Mouse (Mus musculus): ENCODE data around the gene Agpat4. TPM values are rescaled to one million over a fixed set of nuclear protein-coding genes. Genes with fewer than 3 reads are reported as not detected.
A peak's percentile ranks its signal among the peaks of the same experiment; 100 is the strongest.
"Not testable (repeated sequence)": the region's sequence is repeated elsewhere in the genome, so short reads cannot be mapped to it uniquely, and the experiment has no call there.

Gene Agpat4
- polyA plus RNA-seq, 2 experiments: 22.1 to 23.7 TPM

GRCm38 (mm10) chr17:12118131-12118530 lies 373 bp upstream of the Agpat4 start:
- WGBS: 5% methylated on average over 9 of the region's 9 CpGs
- no peaks in the 10 kb centered on the region for H3K9me3 ChIP-seq (ENCODE audit: control insufficient read depth, low read length)
- no peaks in the 10 kb centered on the region for H3K27me3 ChIP-seq (ENCODE audit: control insufficient read depth, insufficient read depth, low read length)
- H3K4me2 ChIP-seq (replicated peaks; ENCODE audit: low read depth, low read length, severe bottlenecking): peak overlapping the region; percentile 86
- no peak for TF ChIP-seq POLR2A (IDR thresholded peaks at IDR 0.05; ENCODE audit: borderline replicate concordance, extremely low read depth, insufficient read depth, insufficient read length)
- no peak for DNase-seq (ENCODE audit: low spot score)
- peak overlapping the region; percentile 70 for H3K9ac ChIP-seq (ENCODE audit: low read depth, low read length, severe bottlenecking)
- no peaks in the 10 kb centered on the region for H3K36me3 ChIP-seq (ENCODE audit: control insufficient read depth, insufficient read depth, low read length)
- H3K27ac ChIP-seq (replicated peaks; ENCODE audit: low read depth, low read length): peak overlapping the region; percentile 95
- peak overlapping the region; percentile 62 for H3K4me3 ChIP-seq (replicated peaks; ENCODE audit: low read length)
- no peak for ATAC-seq (ENCODE audit: low FRiP score, low read depth)
- H3K4me1 ChIP-seq (ENCODE audit: control insufficient read depth, insufficient read depth, low read length): peaks cover 12% of the 10 kb centered on the region

- H3K27ac ChIP-seq (replicated peaks; ENCODE audit: low read depth, low read length): peak overlapping the region; percentile 95
- H3K4me1 ChIP-seq (ENCODE audit: control insufficient read depth, insufficient read depth, low read length): peaks cover 12% of the 10 kb centered on the region
- H3K36me3 ChIP-seq (ENCODE audit: control insufficient read depth, insufficient read depth, low read length): 0 out of 2 replicates have a peak, but pooled peaks cover 5% of the 10 kb centered on the region
- peak overlapping the region; percentile 62 for H3K4me3 ChIP-seq (replicated peaks; ENCODE audit: low read length)
- peak overlapping the region; percentile 79 for H3K9ac ChIP-seq (ENCODE audit: low read depth, low read length, severe bottlenecking)
- H3K4me2 ChIP-seq (replicated peaks; ENCODE audit: low read depth, low read length, severe bottlenecking): peak overlapping the region; percentile 86
- no peaks in the 10 kb centered on the region for H3K9me3 ChIP-seq (ENCODE audit: control insufficient read depth, low read length)
- WGBS: 0% methylated on average over 29 of the region's 30 CpGs
- H3K27me3 ChIP-seq (ENCODE audit: control insufficient read depth, insufficient read depth, low read length): no peaks in the 10 kb centered on the region
- TF ChIP-seq POLR2A (IDR thresholded peaks at IDR 0.05; ENCODE audit: borderline replicate concordance, extremely low read depth, insufficient read depth, insufficient read length): peak; percentile 57; the same call in 1 of the 2 replicates
- DNase-seq (ENCODE audit: low spot score) (peak; percentile 95), ATAC-seq (ENCODE audit: low FRiP score, low read depth) (peak; percentile 96)
These were observed 580 bp downstream of the Agpat4 start for GRCm38 (mm10) chr17:12118926-12119641.

- peak; percentile 61 for DNase-seq (ENCODE audit: low spot score)
These were observed 1.2 kb downstream of the Agpat4 start for GRCm38 (mm10) chr17:12119675-12120074.

GRCm38 (mm10) chr17:12120268-12120667 lies 1.8 kb downstream of the Agpat4 start:
- DNase-seq (ENCODE audit: low spot score): peak; percentile 7
- Histone ChIP-seq H3K4me2 (replicated peaks; ENCODE audit: low read depth, low read length, severe bottlenecking) (peak overlapping the region; percentile 86), H3K27ac (replicated peaks; ENCODE audit: low read depth, low read length) (0 out of 2 replicates have a peak overlapping the region, but pooled peaks have one; percentile 15), H3K4me1 (ENCODE audit: control insufficient read depth, insufficient read depth, low read length) (peaks cover 12% of the 10 kb centered on the region), H3K27me3 (ENCODE audit: control insufficient read depth, insufficient read depth, low read length) (no peaks in the 10 kb centered on the region), H3K9ac (ENCODE audit: low read depth, low read length, severe bottlenecking) (peak overlapping the region; percentile 79; the same call in 1 of the 2 replicates), H3K36me3 (ENCODE audit: control insufficient read depth, insufficient read depth, low read length) (peaks cover 16% of the 10 kb centered on the region; the same call in 1 of the 2 replicates), H3K4me3 (replicated peaks; ENCODE audit: low read length) (peak overlapping the region; percentile 62), H3K9me3 (ENCODE audit: control insufficient read depth, low read length) (no peaks in the 10 kb centered on the region)
- WGBS: 36% methylated on average over 5 of the region's 5 CpGs
- ATAC-seq (ENCODE audit: low FRiP score, low read depth): no peak
- TF ChIP-seq POLR2A (IDR thresholded peaks at IDR 0.05; ENCODE audit: borderline replicate concordance, extremely low read depth, insufficient read depth, insufficient read length): no peak

More at GRCm38 (mm10) chr17:12119675-12120074, 1.2 kb downstream of the Agpat4 start:
- H3K4me1 ChIP-seq (ENCODE audit: control insufficient read depth, insufficient read depth, low read length): peaks cover 12% of the 10 kb centered on the region
- ATAC-seq (ENCODE audit: low FRiP score, low read depth): peak; percentile 45; the same call in 1 of the 2 replicates
- H3K36me3 ChIP-seq (ENCODE audit: control insufficient read depth, insufficient read depth, low read length): peaks cover 11% of the 10 kb centered on the region; the same call in 1 of the 2 replicates
- no peaks in the 10 kb centered on the region for H3K9me3 ChIP-seq (ENCODE audit: control insufficient read depth, low read length)
- H3K9ac ChIP-seq (ENCODE audit: low read depth, low read length, severe bottlenecking): peak overlapping the region; percentile 79
- TF ChIP-seq POLR2A (IDR thresholded peaks at IDR 0.05; ENCODE audit: borderline replicate concordance, extremely low read depth, insufficient read depth, insufficient read length): no peak
- peak overlapping the region; percentile 95 for H3K27ac ChIP-seq (replicated peaks; ENCODE audit: low read depth, low read length)
- WGBS: 1% methylated on average over 12 of the region's 12 CpGs
- H3K4me3 ChIP-seq (replicated peaks; ENCODE audit: low read length): peak overlapping the region; percentile 62
- peak overlapping the region; percentile 86 for H3K4me2 ChIP-seq (replicated peaks; ENCODE audit: low read depth, low read length, severe bottlenecking)
- H3K27me3 ChIP-seq (ENCODE audit: control insufficient read depth, insufficient read depth, low read length): no peaks in the 10 kb centered on the region

GRCm38 (mm10) chr17:12121226-12121794 lies 2.8 kb downstream of the Agpat4 start:
- H3K36me3 ChIP-seq (ENCODE audit: control insufficient read depth, insufficient read depth, low read length): peaks cover 22% of the 10 kb centered on the region; the same call in 1 of the 2 replicates
- no peak for TF ChIP-seq POLR2A (IDR thresholded peaks at IDR 0.05; ENCODE audit: borderline replicate concordance, extremely low read depth, insufficient read depth, insufficient read length)
- H3K27me3 ChIP-seq (ENCODE audit: control insufficient read depth, insufficient read depth, low read length): no peaks in the 10 kb centered on the region
- no peak overlapping the region for H3K9ac ChIP-seq (ENCODE audit: low read depth, low read length, severe bottlenecking)
- ATAC-seq (ENCODE audit: low FRiP score, low read depth): no peak
- H3K4me2 ChIP-seq (replicated peaks; ENCODE audit: low read depth, low read length, severe bottlenecking): no peak overlapping the region
- peaks cover 12% of the 10 kb centered on the region for H3K4me1 ChIP-seq (ENCODE audit: control insufficient read depth, insufficient read depth, low read length)
- no peaks in the 10 kb centered on the region for H3K9me3 ChIP-seq (ENCODE audit: control insufficient read depth, low read length)
- WGBS: 83% methylated on average over 7 of the region's 7 CpGs
- no peak overlapping the region for H3K27ac ChIP-seq (replicated peaks; ENCODE audit: low read depth, low read length)
- DNase-seq (ENCODE audit: low spot score): no peak
- H3K4me3 ChIP-seq (replicated peaks; ENCODE audit: low read length): no peak overlapping the region

- not testable (repeated sequence) for H3K4me2 ChIP-seq (replicated peaks; ENCODE audit: low read depth, low read length, severe bottlenecking); H3K9ac ChIP-seq (ENCODE audit: low read depth, low read length, severe bottlenecking); H3K4me3 ChIP-seq (replicated peaks; ENCODE audit: low read length); DNase-seq (ENCODE audit: low spot score); H3K27me3 ChIP-seq (ENCODE audit: control insufficient read depth, insufficient read depth, low read length); H3K9me3 ChIP-seq (ENCODE audit: control insufficient read depth, low read length); ATAC-seq (ENCODE audit: low FRiP score, low read depth); H3K27ac ChIP-seq (replicated peaks; ENCODE audit: low read depth, low read length)
- H3K4me1 ChIP-seq (ENCODE audit: control insufficient read depth, insufficient read depth, low read length): peaks cover 12% of the 10 kb centered on the region
- H3K36me3 ChIP-seq (ENCODE audit: control insufficient read depth, insufficient read depth, low read length): peaks cover 30% of the 10 kb centered on the region; the same call in 1 of the 2 replicates
- WGBS: 91% methylated on average over 9 of the region's 9 CpGs
These were observed 3.8 kb downstream of the Agpat4 start for GRCm38 (mm10) chr17:12122262-12122661.

All from limb, embryonic 14.5 days (tissue).